8 mouse cellular contexts compared by ENCODE assay signal in the genomic region with DNA sequence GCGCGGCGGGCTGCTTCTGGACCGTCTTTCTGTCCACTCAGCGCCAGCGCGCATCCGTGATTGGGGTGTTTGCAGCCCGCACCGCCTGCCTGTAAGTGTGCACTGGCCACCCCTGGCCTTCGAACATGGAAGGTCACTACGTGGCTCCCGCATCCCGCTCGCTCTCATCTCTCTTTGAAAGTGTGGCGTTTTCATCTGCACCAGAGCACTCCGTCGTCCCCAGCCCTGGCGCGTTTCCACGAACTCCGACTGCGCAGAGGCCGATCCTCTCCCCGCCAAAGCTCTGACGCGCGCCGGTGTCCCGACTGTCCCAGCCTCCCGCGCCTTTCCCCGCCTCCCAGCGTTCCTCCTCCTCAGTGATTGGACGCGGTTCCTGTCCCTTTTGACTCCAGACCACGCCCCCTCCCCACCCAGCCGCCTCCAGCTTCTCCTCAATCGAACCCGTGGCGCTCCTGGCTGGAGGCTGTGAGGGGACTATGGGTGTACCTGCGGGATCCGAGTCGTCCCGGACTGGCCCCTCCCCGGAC. TPM values are rescaled to one million over a fixed set of nuclear protein-coding genes. Genes with fewer than 3 reads are reported as not detected.
DNase-seq lines count a peak whose midpoint lies in the region; ATAC-seq and TF ChIP-seq lines count a peak whose summit lies in the region.

Gene Gls2, plus strand, starts transcription at position 434 of the 527 bp plus-strand sequence.

- H3K9me3 ChIP-seq in hindbrain, embryonic 10.5 days, result no peaks in the 10 kb centered on the region
- no peaks in the 10 kb centered on the region for H3K9me3 ChIP-seq in lung, postnatal 0 days (ENCODE audit: low read length)

- H3K36me3 ChIP-seq in hindbrain, embryonic 10.5 days, result no peaks in the 10 kb centered on the region
- H3K36me3 ChIP-seq in lung, postnatal 0 days (ENCODE audit: insufficient read depth, low read length), result no peaks in the 10 kb centered on the region

- peak within 1 kb of the TSS; percentile 82 for H3K27ac ChIP-seq in hindbrain, embryonic 10.5 days
- H3K27ac ChIP-seq in lung, postnatal 0 days (ENCODE audit: low read length), result no peak within 1 kb of the TSS; the same call in 1 of the 2 replicates

- peak; percentile 88 for DNase-seq in MEL-GATA-1-ER (ENCODE audit: extremely low read depth, low read depth)
- peak; percentile 99 for DNase-seq in cerebellum, adult 8-10 months
- peak; percentile 98 for DNase-seq in hindbrain, embryonic 10.5 days (ENCODE audit: low spot score)
- peak; percentile 97 for DNase-seq in layer of hippocampus, adult 9-11 months
- peak; percentile 98 for DNase-seq in lung, postnatal 0 days (ENCODE audit: low spot score)
- DNase-seq in ovary, postnatal 14 days (ENCODE audit: low spot score), result peak; percentile 92
- DNase-seq in thymus, postnatal 14 days, result peak; percentile 97

- H3K4me2 ChIP-seq in lung, postnatal 0 days (replicated peaks; ENCODE audit: low read depth, low read length), result peak within 1 kb of the TSS; percentile 100

- no peak for TF ChIP-seq CTCF in lung, postnatal 0 days (IDR thresholded peaks at IDR 0.05)

- peaks cover 16% of the 10 kb centered on the region for H3K4me1 ChIP-seq in hindbrain, embryonic 10.5 days (replicated peaks)
- no peaks in the 10 kb centered on the region for H3K4me1 ChIP-seq in lung, postnatal 0 days (ENCODE audit: insufficient read depth, low read depth, low read length)

- ATAC-seq in frontal cortex, adult (ENCODE audit: low TSS enrichment), result peak; percentile 95
- ATAC-seq in lung, postnatal 0 days, result peak; percentile 97

- 0 out of 2 replicates have a peak within 1 kb of the TSS, but pooled peaks have one; percentile 16 for H3K9ac ChIP-seq in lung, postnatal 0 days (replicated peaks; ENCODE audit: low read depth)

- TF ChIP-seq EP300 in lung, postnatal 0 days (IDR thresholded peaks at IDR 0.05), result no peak

- H3K4me3 ChIP-seq in hindbrain, embryonic 10.5 days, result peak within 1 kb of the TSS; percentile 89
- peak within 1 kb of the TSS; percentile 58 for H3K4me3 ChIP-seq in lung, postnatal 0 days (ENCODE audit: low read depth, low read length)

- peaks cover 35% of the 10 kb centered on the region for H3K27me3 ChIP-seq in hindbrain, embryonic 10.5 days (ENCODE audit: insufficient read depth, poor library complexity, severe bottlenecking)
- H3K27me3 ChIP-seq in lung, postnatal 0 days (replicated peaks; ENCODE audit: insufficient read depth, low read length), result 0 out of 2 replicates have a peak, but pooled peaks cover 3% of the 10 kb centered on the region

- WGBS in hindbrain, embryonic 10.5 days, result under 1% methylated on average over 45 of the region's 46 CpGs
- 1% methylated on average over 45 of the region's 46 CpGs for WGBS in lung, postnatal 0 days

RNA-seq across cellular contexts. Expression of gene Gls2, which starts in this region (rescaled TPM):
- polyA plus RNA-seq in hindbrain, embryonic 10.5 days (2016; fragmentation: Nextera tagmentation; extraction: Ambion mirVana), result 0.57 and 0.93 TPM in 2 replicates
- polyA plus RNA-seq in lung, postnatal 0 days (2015; fragmentation: Nextera tagmentation; extraction: Ambion mirVana), result 0.82 and 0.92 TPM in 2 replicates

Comparison
In these comparisons a context has a peak if more than half of its experiments do, and no peak if none do; other contexts are left out.
1. Peak in DNase-seq, H3K4me3 ChIP-seq and H3K27ac ChIP-seq in hindbrain, embryonic 10.5 days; RNA of the gene not detected or under 1 TPM.
2. Peak in DNase-seq, ATAC-seq, H3K4me3 ChIP-seq, H3K9ac ChIP-seq and H3K4me2 ChIP-seq in lung, postnatal 0 days; RNA of the gene not detected or under 1 TPM.